Mouse (Mus musculus) embryo, embryonic 10.5 days (tissue): ENCODE data around the gene Cnksr3.

Experiments
- DNase-seq: peaks from one replicate; pipeline ENCODE4 v3.0.0-alpha.2; 2015; ENCODE audit warnings: low spot score

The Cnksr3 gene

GRCm38 (mm10) chr10:7149671-7150595 lies 62.1 kb downstream of the Cnksr3 start:
- DNase-seq, result no peak

GRCm38 (mm10) chr10:7145614-7146013 lies 66.4 kb downstream of the Cnksr3 start:
- DNase-seq, result no peak

DNA sequence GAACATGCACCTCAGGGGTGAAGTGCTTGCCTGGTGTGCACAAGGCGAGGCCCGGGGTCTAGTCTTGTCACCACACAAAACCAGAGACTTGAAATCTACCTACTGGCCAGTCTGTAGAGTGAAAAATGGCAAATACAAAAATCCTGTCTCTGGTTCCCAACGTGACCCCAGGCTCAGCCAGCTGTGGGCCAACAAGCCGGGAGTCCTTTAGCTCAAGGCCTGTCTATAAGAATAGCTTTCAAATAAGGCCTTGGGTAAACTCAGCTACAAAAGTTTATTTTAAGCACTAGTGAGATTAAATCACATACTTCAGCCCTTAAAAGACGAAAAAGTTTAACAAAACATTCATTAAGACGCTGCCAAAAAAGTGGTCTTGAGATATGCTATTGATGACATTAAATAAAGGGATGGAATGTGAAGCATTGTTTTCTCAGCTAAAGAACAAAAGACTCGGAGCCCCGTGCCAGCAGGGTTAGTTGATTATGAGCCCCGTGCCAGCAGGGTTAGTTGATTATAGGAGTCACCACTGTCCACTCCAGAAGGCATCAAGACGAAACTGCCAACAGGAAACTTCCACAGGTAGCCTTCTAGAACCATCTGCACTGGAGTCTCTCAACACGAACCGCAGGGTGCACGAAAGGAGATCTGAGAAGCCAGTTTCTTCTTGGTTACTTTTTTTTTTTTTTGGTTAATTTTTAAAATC lies 67.8 kb downstream of the Cnksr3 start:
- no peak for DNase-seq

- DNase-seq, result no peak
Measured at GRCm38 (mm10) chr10:7142287-7142686, 69.8 kb downstream of the Cnksr3 start.

DNA sequence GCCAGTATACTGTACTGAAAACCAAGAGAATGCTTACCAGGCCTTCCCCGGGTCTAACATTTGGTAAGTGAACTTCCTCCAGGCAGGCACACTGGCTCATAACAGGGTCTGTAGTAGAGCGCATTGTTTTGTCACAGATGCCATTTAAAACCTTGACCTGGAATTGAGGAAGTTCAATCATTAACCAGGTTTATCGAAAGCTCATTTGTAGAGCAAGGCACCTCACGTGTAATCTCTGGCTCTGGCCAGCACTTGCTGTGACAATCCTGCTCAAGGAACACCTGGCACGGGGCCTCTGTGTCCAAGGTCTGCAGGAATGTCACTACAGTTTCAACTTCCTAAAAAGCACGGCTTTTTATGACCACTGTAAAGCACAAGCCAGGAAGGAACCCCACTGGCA lies 71.8 kb downstream of the Cnksr3 start:
- DNase-seq, result no peak

GRCm38 (mm10) chr10:7138049-7138448 lies 74.0 kb downstream of the Cnksr3 start:
- DNase-seq, result no peak

- no peak for DNase-seq
Measured at GRCm38 (mm10) chr10:7135751-7136150, 76.3 kb downstream of the Cnksr3 start.

DNA sequence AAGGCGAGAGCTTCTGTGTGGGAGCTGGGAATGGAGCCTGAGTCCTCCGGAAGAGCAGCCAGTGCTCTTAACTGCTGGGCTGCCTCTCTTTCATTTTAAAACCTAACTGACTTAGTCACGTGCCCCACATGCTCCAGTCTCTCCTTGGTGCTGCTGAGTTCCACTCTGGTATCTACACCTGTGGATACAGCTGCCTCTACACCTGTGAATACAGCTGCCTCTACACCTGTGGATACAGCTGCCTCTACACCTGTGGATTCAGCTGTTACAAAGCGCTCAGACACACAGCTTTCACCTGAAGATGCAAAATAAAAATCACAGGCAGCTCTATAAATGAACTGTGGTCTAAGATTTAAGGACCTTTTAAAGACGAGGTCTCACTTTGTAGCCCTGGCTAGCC lies 79.0 kb downstream of the Cnksr3 start:
- no peak for DNase-seq

- DNase-seq, result no peak
Measured at GRCm38 (mm10) chr10:7131441-7131840, 80.6 kb downstream of the Cnksr3 start.

DNA sequence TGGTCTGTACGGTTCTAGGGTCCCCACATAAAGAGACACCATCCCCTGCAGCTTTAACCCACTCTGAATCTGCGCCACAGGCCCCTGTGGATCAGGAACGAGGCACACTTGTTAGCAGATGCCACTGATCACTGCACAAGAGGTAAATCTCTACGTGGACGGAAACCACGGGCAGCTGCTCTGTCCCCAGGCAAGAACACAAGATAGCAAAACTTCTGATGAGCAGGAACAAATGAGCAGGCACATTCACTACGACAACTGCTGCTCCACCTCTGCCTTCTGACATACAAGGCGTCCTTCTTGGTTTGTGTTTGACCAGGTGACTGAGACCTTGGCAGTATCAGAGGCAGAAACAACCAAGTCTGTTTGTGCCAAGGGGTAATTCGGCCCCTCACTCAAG lies 84.2 kb downstream of the Cnksr3 start:
- no peak for DNase-seq

DNA sequence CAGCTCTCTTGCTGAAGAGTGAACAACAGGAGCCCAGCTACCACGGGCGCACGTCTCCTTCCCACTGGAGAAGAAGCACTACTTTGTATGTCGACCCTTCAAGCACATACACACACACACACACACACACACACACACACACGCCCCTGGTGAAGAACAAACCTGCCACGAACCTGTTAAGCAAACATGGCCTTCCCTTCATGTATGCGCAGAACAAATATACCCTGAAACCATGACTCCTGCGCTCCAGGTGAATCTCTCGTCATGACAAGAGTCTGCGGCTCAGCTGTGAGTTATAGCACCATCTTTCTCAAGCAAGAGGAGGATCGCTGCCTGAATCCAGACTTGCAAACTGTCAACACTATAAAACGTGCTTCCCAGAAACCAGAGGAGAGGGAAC lies 85.2 kb downstream of the Cnksr3 start:
- no peak for DNase-seq

- DNase-seq, result no peak
Measured at GRCm38 (mm10) chr10:7126287-7126686, 85.8 kb downstream of the Cnksr3 start.

- DNase-seq, result no peak
Measured at GRCm38 (mm10) chr10:7124993-7125392, 87.0 kb downstream of the Cnksr3 start.

GRCm38 (mm10) chr10:7122294-7122693 lies 89.7 kb downstream of the Cnksr3 start:
- DNase-seq, result no peak

- no peak for DNase-seq
Measured at GRCm38 (mm10) chr10:7120206-7120605, 91.8 kb downstream of the Cnksr3 start.

- peak; percentile 13 for DNase-seq
Measured at GRCm38 (mm10) chr10:7118258-7119077, 93.6 kb downstream of the Cnksr3 start.

GRCm38 (mm10) chr10:7117785-7118184 lies 94.3 kb downstream of the Cnksr3 start:
- peak; percentile 55 for DNase-seq

DNA sequence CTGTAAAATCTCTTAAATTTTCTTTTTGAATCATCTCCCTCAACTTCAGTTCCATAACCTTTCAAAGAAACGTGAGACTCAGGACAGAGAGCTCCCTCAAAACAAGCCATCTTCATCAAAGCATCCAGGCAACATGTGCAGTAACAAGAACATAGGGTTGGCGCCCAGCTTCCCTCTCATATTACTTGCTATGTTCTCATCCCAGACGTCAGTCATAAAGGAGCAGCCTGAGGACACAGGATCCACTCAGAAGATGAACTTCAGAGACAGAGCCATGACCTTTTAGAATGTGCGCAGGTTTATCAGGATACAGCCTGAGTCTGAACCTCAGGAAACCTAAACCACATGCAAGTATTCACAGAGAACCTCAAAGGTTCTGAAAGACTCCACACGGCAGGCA lies 97.2 kb downstream of the Cnksr3 start:
- DNase-seq, result no peak

DNA sequence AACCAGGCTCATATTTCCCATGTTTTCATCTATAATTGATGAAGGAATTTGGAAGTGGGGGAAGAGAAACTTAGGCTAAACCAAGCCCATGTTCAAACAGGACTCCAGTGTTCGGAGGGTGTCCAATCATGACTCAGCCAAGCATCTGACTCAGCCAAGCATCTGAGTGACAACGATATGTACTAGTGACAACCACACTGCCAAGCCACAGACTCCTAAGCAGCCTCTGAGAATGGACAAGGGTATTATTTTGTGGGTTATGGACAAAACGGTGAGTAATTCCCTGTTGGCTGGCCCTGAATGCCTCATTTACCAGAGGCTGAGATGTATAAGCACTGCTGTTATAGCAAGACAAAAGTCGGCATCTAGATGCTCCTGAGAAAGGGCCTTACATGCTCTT lies 98.3 kb downstream of the Cnksr3 start:
- DNase-seq, result no peak

GRCm38 (mm10) chr10:7113144-7113543 lies 98.9 kb downstream of the Cnksr3 start:
- no peak for DNase-seq

DNA sequence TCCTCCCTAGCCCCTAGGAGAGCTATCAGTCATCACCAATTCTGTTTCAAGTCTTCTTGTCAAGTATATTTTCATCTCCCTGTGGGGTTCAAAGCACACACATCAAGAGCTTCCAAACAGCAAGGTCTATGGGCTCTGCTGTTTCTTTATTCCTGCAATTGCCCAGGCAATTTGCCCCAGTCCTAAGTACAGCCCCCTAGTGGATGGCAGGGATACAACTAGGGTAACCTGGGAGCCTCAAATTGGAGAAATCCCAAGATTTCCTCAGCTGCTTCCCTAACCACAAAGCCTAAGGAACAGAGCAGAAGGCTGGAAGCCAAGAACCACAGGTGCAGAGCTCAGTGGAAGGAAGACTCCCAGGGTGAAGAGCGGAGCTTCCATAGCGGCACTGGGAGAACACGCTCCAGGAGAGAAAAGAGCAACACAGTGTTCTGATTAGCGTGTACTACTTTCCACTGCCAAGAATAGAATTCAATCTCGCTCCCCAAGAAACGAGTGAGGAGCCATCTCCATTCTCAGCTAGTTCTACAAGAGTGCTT lies 100.5 kb downstream of the Cnksr3 start:
- DNase-seq, result no peak

DNA sequence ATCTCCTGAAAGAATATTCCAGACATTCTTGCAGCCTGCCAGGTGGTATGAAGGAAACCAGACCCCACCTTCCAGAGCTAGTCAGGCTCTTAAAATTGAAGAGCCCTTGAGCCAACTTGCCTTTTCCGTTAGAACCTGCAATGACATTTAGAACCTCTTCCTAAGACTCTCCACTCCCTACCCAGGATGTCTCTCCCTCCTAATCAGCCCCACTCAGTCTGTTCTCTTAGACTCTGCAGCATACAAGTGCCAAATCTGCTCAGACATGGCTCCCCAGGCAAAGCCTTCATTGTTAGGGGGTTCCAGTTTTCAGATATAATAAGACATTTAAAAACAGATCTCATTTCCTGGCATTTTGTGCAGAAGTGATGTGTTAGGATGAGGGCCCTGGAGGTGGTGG lies 108.2 kb downstream of the Cnksr3 start:
- DNase-seq, result no peak
